Mouse (Mus musculus): ENCODE measurements at regions not wholly inside any gene's neighbourhood (a gene's known extent, or its start where the extent isn't known, plus 50 kb on each side); places are given as distances from the start of the nearest gene placed in this dataset.

DNA sequence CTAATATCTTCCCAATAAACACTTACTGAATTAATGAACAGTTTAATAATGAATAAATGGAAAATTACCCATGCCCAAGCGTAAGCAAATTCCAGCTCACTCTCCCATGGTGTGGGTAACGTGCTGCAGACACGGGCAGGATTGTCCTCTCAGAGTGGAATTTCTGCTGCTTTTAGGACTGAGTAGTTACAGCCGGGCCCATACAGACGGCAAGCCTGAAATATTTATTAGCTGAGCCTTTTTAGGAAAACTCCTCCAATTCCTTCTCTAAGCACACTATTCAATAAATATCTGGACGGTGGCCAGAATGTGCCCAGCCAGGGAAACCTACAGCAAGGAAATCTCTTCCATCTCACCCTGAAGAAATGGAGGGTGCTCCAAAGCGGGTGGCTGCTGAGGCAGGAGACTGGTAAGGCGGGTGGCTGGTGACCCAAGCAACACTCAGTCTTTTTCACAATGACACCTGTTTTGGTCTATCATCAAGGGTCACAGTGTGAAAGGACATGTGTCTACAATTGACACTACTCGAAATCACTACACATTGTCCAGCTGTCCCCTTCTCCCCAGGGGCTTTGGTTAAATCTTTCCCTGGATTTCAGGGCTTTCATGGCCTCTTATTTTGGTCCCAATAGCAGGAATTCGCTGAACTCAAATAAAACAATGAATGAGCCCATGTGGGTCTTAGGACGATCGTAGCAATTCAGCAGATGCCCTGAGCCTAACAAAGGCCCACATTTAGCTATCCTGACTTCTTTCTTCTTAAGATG, 173.2 kb upstream of the Thbs1 start:
- intact Hi-C loops (cut with DNase I; ENCODE audit: low total_unique reads): no loop called here
- no peak for DNase-seq

DNA sequence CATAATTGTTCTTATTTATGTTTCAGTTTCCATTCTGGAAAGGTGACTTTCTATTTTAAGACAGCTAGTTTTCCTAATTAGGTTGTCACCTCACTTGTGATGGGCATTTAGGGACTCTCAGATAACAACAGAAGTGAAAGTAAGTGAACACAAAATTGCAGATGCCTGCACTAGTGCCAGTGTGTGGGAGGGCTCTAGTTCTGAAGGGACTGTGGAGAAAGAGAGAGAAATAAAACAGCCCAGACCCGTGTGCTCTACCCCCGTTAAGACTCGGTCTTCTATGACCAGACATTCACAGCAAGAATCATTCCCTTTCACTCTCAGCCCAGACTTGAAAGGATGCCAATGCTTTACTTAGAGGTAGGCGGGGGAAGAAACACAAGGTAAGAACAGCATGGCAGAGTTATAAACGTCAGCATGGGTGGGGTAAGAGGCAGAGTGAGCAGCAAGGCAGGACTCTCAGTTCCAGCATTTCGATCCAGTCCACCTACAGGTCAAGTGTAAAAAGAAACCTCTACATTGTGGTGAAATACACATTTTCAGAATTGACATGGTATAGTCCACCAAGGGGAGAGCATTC, 170.1 kb upstream of the Thbs1 start:
- DNase-seq: no peak
- intact Hi-C loops (cut with DNase I; ENCODE audit: low total_unique reads): no loop called here

- intact Hi-C loops (cut with DNase I; ENCODE audit: low total_unique reads): no loop called here
- no peak for DNase-seq
Observed at GRCm38 (mm10) chr2:117943666-117944065, 168.0 kb upstream of the Thbs1 start.

- intact Hi-C loops (cut with DNase I; ENCODE audit: low total_unique reads): no loop called here
- DNase-seq: no peak
Observed at GRCm38 (mm10) chr2:117944325-117944724, 167.4 kb upstream of the Thbs1 start.

GRCm38 (mm10) chr2:117944942-117945341, 166.7 kb upstream of the Thbs1 start:
- intact Hi-C loops (cut with DNase I; ENCODE audit: low total_unique reads): no loop called here
- DNase-seq: no peak

DNA sequence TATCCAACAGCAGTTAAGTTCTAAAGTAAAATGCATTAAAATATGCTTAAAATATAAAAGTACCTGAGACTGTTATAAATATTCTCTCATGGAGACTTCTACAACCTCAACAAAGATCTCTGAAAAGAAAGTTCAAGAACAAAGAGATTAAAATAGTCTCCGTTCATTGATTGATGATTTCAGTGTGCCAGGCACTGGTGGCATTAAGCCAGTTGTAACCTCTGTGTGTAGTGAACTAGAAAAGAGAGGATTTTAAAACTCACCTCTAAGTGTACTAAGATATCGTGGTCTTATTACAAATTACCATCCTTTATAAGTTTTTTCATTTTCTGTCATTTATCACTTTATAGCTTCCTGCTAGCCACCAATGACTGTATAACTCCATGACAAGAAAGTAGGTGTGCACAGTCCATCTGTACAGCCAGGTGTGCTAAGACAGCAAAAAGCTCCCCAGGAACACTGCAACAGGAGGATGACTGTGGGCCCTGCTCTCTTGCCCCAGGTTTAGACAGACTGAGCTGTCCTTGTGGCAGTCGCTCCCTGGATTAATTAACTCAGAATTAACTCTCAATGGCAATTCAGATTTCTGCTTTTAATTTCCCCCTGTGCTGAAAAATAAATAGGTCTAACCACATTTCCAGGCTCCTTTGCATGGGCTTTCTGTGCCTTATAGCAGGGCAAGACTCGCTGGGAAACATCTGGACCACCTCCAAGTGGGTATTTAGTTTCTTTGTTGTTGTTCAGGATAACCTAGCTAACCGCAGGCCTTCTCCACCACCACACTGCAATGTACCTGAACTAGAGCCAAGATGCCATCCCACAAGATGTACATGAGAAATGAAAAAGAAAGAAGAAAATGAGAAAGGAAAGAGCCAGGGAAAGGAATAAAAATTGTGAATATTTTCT, 161.0 kb upstream of the Thbs1 start:
- no peak for DNase-seq
- intact Hi-C loops (cut with DNase I; ENCODE audit: low total_unique reads): no loop called here

- intact Hi-C loops (cut with DNase I; ENCODE audit: low total_unique reads): no loop called here
- no peak for DNase-seq
Observed at GRCm38 (mm10) chr2:117951337-117951718, 160.3 kb upstream of the Thbs1 start.

DNA sequence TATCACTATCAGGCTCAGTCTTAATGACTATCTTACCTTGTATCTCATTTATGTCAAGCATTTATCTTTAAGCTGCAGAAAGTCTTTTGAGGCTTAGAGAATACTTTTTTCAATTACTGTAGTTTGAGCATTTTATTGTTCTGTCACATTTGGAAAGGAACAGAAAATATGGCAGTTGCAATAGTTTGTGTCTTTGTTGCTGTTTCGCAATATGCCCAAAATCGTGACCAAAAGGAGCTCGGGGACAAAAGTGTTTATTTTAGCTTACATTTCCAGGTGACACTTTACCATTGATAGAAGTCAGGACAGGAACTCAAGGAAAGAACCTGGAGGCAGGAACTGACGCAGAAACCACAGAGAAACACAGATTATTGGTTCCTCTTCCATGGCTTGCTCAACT, 152.9 kb upstream of the Thbs1 start:
- intact Hi-C loops (cut with DNase I; ENCODE audit: low total_unique reads): no loop called here
- DNase-seq: no peak

- intact Hi-C loops (cut with DNase I; ENCODE audit: low total_unique reads): no loop called here
- DNase-seq: no peak
Observed at GRCm38 (mm10) chr2:117959440-117959839, 152.2 kb upstream of the Thbs1 start.

DNA sequence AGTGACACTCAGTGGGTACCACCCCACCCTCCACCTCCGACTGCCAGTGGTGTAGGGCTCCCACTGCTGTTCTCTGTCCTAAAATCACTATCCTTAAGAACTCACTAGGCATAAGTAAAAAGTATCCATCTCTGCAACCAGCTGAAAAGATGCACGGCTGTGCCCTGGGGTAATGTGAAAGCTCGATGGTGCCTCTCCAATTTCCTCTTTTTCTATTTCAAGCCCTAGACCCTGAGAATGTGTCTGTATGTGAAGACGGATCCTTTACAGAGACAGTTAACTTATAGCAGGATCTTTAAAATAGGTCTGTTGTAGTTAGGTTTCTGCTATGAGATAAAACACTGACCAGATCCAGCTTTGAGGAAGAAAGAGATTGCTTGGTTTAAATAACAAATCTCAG, 149.1 kb upstream of the Thbs1 start:
- DNase-seq: no peak
- intact Hi-C loops (cut with DNase I; ENCODE audit: low total_unique reads): no loop called here

- intact Hi-C loops (cut with DNase I; ENCODE audit: low total_unique reads): no loop called here
- DNase-seq: no peak
Observed at GRCm38 (mm10) chr2:117963526-117963925, 148.2 kb upstream of the Thbs1 start.

GRCm38 (mm10) chr2:117965758-117966157, 145.9 kb upstream of the Thbs1 start:
- intact Hi-C loops (cut with DNase I; ENCODE audit: low total_unique reads): no loop called here
- DNase-seq: no peak

GRCm38 (mm10) chr2:117968731-117969130, 142.9 kb upstream of the Thbs1 start:
- no peak for DNase-seq
- intact Hi-C loops (cut with DNase I; ENCODE audit: low total_unique reads): no loop called here

DNA sequence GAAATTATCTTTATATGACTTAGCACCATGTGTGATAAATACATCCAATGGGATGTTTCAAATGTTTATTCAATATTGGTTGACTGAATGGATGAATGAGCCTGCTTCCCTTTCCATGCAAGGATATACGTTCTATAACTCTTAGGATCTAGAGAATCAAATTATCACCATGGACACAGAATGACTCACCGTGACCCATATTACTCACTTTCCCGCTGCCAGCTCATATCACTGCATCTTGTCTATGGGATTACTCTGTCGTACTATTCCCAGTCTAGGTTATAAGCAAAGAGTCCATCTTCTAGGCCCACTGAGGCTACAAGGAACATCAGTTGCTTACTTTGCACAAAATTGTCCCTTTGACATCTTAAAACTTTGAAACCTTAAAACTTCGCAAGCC, 141.0 kb upstream of the Thbs1 start:
- intact Hi-C loops (cut with DNase I; ENCODE audit: low total_unique reads): no loop called here
- no peak for DNase-seq

GRCm38 (mm10) chr2:117977033-117977432, 134.6 kb upstream of the Thbs1 start:
- intact Hi-C loops (cut with DNase I; ENCODE audit: low total_unique reads): no loop called here
- DNase-seq: no peak

GRCm38 (mm10) chr2:117980856-117981255, 130.8 kb upstream of the Thbs1 start:
- DNase-seq: no peak
- intact Hi-C loops (cut with DNase I; ENCODE audit: low total_unique reads): no loop called here

DNA sequence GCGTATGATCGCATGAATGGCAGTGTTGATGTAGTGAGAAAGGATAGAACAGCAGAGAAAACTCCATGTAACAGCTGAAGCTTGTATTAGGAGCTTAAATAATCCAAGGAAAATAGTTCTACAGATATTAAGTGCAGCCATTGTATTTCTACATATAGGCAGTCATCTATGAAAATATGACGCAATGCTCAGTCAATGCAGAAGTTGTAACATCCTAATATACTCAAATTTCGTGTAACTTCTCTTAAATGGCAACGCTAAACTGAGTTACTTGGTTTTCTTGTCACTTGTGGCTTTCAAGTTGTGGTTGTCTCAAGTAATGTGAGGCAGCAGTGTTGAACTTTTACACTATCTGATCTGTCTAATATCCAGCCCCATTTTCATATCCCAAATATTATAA, 127.1 kb upstream of the Thbs1 start:
- DNase-seq: no peak
- intact Hi-C loops (cut with DNase I; ENCODE audit: low total_unique reads): no loop called here

DNA sequence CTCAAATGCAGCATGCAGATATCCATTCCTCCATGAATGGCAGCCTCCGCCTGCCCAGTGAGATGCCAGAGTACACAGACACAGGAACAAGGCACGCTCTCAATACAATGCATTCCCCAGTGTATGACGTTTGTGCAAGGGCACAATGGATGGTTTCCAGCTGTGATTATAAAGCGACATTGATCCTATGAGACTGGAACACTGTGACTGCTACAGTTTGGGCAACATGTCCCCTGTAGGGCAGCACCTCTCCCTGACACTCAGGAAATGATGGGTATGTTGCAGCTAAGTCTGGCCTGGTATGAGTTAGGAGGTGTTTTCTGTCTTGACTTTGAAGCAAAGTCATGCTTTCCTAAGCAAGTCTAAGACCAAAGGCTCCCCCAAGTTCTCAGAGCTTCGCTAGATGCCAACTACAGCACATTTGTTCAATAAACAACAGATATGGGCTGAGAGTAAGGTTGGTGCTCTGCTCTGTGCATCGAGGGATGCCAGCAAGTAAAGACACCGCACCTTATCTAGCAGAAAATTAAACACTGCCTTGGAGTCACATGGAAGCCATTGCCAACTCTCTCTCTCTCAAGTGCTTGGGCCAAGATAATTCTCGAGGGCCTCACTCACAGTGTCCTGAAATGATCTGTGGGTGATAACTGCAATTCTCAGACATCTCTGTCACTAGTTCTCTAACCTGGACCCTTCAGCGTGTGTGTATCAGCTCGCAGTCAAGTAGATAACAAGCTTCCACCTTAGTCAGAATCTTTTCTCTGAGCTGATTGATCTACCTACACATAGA, 124.1 kb upstream of the Thbs1 start:
- intact Hi-C loops (cut with DNase I; ENCODE audit: low total_unique reads): no loop called here
- no peak for DNase-seq

DNA sequence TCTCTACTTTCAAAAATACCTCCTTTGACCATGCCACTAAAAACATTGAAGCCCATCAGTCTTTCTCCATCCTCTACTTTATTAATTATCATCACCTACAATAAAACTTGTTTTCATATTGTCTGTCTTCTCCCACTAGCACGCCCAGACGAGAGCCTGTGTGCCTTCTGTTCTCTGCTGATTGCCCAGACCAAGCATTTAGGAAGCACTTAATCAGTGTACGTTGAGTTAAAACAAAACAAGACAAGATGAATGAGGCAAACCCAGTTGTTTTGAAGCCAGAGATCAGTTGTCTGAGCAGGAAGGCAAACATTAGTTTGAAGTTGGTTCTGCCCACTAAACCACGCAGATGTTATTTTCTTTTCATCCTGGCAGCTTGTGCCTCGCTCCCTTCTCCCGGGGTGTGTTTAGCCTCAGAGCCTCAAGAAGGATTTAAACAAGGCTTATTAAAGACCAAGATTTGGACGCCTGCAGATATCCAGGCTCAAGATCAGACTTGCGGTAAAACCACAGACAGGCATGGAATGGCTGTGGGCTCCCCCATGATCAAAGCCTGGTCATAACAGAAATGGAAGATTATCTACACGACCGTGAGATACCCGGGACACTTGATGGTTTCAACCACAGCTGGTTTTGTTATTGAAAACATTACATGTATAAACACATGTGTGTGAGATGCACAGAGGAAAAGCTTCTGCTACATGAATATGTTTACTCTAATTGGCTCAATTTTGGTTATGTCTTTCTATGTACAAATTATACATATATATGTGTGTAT, 123.1 kb upstream of the Thbs1 start:
- intact Hi-C loops (cut with DNase I; ENCODE audit: low total_unique reads): no loop called here
- no peak for DNase-seq

Measured in gastrocnemius, postnatal 14 days (tissue).